Mouse (Mus musculus): ENCODE measurements at regions not wholly inside any gene's neighbourhood (a gene's known extent, or its start where the extent isn't known, plus 50 kb on each side); places are given as distances from the start of the nearest gene placed in this dataset.
A peak's percentile ranks its signal among the peaks of the same experiment; 100 is the strongest.
"Not testable (repeated sequence)": the region's sequence is repeated elsewhere in the genome, so short reads cannot be mapped to it uniquely, and the experiment has no call there.

- H3K4me2 ChIP-seq; H3K9ac ChIP-seq; H3K27me3 ChIP-seq; H3K4me3 ChIP-seq; H3K36me3 ChIP-seq; H3K27ac ChIP-seq; H3K9me3 ChIP-seq; H3K4me1 ChIP-seq; ATAC-seq (ENCODE audit: insufficient number of reproducible peaks, low FRiP score, low TSS enrichment, low read depth): not testable (repeated sequence)
- 68% methylated on average over 4 of the region's 4 CpGs for WGBS
These were observed 188.2 kb upstream of the Asap2 start for GRCm38 (mm10) chr12:20802027-20802426.

DNA sequence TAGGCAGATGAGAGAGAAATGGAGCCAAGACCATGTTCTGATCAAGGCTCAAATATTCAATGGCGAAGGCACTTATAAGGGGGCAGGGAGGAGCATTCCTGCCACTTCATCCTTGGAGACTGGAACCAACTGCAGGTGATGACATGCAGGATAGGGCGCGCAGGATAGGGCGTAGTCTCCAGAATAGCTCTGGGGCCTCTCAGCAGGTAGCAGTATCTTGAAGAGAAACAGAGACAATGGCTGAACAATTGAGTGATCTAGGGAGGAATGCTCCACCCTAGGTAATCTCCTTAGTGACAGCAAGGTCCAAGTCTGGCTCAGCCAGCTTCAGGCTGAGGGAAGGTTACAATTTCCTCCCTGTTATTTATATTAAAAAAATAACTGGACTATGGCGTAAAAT lies 184.8 kb upstream of the Asap2 start:
- not testable (repeated sequence) for H3K4me1 ChIP-seq; H3K4me3 ChIP-seq; H3K27ac ChIP-seq; H3K9me3 ChIP-seq; H3K9ac ChIP-seq; ATAC-seq (ENCODE audit: insufficient number of reproducible peaks, low FRiP score, low TSS enrichment, low read depth); H3K36me3 ChIP-seq; H3K27me3 ChIP-seq; H3K4me2 ChIP-seq
- 89% methylated on average over 5 of the region's 5 CpGs for WGBS

DNA sequence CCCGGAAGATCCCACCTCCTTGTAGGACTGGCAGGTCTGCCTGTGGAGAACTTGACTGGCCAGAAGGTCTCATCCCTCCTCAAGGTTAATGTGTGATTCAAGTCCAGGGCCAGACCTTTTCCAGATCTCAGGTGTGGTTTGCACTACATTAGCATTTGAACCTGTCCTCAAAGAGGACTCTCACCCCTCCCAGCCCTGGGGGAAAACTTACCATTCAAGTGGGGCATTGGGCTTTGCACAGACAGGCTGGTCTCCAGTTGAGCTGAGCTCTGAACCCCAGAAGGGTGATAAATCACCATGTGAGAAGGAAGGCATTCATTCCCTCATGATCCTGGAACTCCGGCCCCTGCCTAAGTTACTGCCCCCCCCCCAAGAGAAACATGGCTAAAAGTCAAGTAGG lies 183.6 kb upstream of the Asap2 start:
- Histone ChIP-seq H3K9me3 (peaks cover 7% of the 10 kb centered on the region; the same call in 1 of the 2 replicates), H3K4me1 (no peaks in the 10 kb centered on the region), H3K4me3 (no peak overlapping the region), H3K4me2 (no peak overlapping the region), H3K27me3 (no peaks in the 10 kb centered on the region), H3K36me3 (no peaks in the 10 kb centered on the region), H3K27ac (no peak overlapping the region), H3K9ac (no peak overlapping the region)
- WGBS = 85% methylated on average over 2 of the region's 2 CpGs
- no peak for ATAC-seq (ENCODE audit: insufficient number of reproducible peaks, low FRiP score, low TSS enrichment, low read depth)

- 84% methylated on average over 6 of the region's 6 CpGs for WGBS
- ATAC-seq (ENCODE audit: insufficient number of reproducible peaks, low FRiP score, low TSS enrichment, low read depth); H3K4me1 ChIP-seq; H3K4me3 ChIP-seq; H3K9ac ChIP-seq; H3K36me3 ChIP-seq; H3K27ac ChIP-seq; H3K27me3 ChIP-seq; H3K4me2 ChIP-seq: not testable (repeated sequence)
- H3K9me3 ChIP-seq = peaks cover 11% of the 10 kb centered on the region; the same call in 1 of the 2 replicates
These were observed 176.4 kb upstream of the Asap2 start for GRCm38 (mm10) chr12:20813836-20814235.

GRCm38 (mm10) chr12:20815121-20815520 lies 175.1 kb upstream of the Asap2 start:
- H3K9ac ChIP-seq; H3K4me1 ChIP-seq; H3K36me3 ChIP-seq; H3K27me3 ChIP-seq; ATAC-seq (ENCODE audit: insufficient number of reproducible peaks, low FRiP score, low TSS enrichment, low read depth); H3K27ac ChIP-seq: not testable (repeated sequence)
- peak overlapping the region; percentile 43 for H3K4me3 ChIP-seq
- 20% methylated on average over 39 of the region's 40 CpGs for WGBS
- peaks cover 11% of the 10 kb centered on the region; the same call in 1 of the 2 replicates for H3K9me3 ChIP-seq
- H3K4me2 ChIP-seq = peak overlapping the region; percentile 36

GRCm38 (mm10) chr12:20815599-20815998 lies 174.7 kb upstream of the Asap2 start:
- no peaks in the 10 kb centered on the region for H3K36me3 ChIP-seq

DNA sequence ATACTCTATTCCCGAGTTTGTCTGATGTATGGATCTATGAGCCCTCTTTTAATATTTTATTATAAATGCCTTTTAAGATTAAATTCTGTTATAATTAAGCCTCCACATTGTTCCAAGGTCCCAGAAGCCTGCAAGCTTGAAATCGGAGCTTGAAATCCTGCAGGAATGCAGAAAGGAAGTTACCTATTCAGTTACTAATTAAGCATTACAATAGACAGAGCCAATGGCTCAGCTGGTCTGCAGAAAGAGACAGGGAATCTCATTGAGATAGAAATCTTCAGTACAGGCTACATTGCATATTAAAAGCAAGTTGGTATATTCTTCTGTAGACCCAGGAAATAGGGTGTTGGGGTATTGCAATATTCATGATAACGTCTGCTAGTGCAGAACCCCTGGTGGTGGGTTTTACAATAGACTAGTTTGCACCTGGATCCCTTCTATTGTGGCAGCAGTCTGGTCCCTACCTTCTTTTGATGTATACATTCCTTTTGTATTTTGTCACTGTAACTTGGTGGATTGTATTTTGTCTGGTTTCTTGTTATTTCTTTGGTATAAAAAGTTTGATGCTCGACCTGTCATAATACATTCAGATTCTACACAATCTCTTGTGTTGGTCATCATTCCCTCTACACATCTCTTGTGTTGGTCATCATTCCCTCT lies 146.5 kb upstream of the Asap2 start:
- H3K36me3 ChIP-seq; ATAC-seq (ENCODE audit: insufficient number of reproducible peaks, low FRiP score, low TSS enrichment, low read depth); H3K4me2 ChIP-seq; H3K4me1 ChIP-seq; H3K9me3 ChIP-seq; H3K4me3 ChIP-seq; H3K27ac ChIP-seq; H3K27me3 ChIP-seq; H3K9ac ChIP-seq: not testable (repeated sequence)
- WGBS = 75% methylated on average over 4 of the region's 4 CpGs

More at GRCm38 (mm10) chr12:20815599-20815998, 174.7 kb upstream of the Asap2 start:
- peak overlapping the region; percentile 36 for H3K4me2 ChIP-seq
- peak; percentile 83 for ATAC-seq (ENCODE audit: insufficient number of reproducible peaks, low FRiP score, low TSS enrichment, low read depth)
- no peak overlapping the region for H3K27ac ChIP-seq
- peak overlapping the region; percentile 43 for H3K4me3 ChIP-seq
- WGBS = 8% methylated on average over 37 of the region's 38 CpGs
- 0 out of 2 replicates have a peak, but pooled peaks cover 6% of the 10 kb centered on the region for H3K27me3 ChIP-seq
- no peaks in the 10 kb centered on the region for H3K4me1 ChIP-seq
- peaks cover 11% of the 10 kb centered on the region; the same call in 1 of the 2 replicates for H3K9me3 ChIP-seq
- no peak overlapping the region for H3K9ac ChIP-seq

DNA sequence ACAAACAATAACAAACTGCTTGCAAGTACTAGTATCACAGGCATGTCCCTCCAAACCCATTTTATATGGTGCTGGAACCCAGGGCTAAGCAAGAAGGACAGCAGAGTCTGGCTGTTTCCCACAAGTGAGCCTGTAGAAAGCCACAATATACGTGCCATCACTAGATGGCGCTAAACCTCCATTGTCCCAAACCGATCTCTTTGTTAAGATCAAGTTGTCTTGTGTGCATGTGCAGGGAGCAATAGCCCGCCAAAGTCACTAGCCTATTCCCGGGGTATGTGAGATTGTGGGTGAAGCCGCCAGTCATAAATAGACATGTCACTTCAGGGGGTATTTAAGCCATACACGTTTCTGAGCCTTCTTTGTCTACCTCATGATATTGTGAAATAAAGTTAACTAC lies 145.4 kb upstream of the Asap2 start:
- H3K9ac ChIP-seq; H3K27me3 ChIP-seq; ATAC-seq (ENCODE audit: insufficient number of reproducible peaks, low FRiP score, low TSS enrichment, low read depth); H3K27ac ChIP-seq; H3K4me3 ChIP-seq; H3K4me1 ChIP-seq; H3K36me3 ChIP-seq: not testable (repeated sequence)
- H3K4me2 ChIP-seq = peak overlapping the region; percentile 31
- peaks cover 10% of the 10 kb centered on the region for H3K9me3 ChIP-seq
- 46% methylated on average over 7 of the region's 7 CpGs for WGBS

DNA sequence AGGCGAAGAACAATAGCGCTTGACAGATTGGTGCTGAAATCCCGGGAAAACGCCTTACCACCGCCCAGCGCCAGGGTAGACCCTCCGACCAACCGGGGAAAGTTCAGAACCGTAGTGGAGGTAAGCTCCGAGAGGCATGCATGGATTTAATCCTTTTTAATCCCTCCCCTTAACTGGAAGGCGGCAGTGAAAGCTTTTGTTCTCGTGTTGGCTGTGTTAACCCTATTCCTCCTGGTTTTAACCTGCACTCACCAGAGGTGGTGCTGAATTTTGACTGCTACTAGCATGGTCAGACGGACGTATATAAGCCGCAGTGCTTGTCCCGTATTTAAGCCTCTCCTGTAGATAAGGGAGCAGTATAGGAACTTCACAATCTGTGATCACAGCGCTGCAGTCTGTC lies 145.0 kb upstream of the Asap2 start:
- Histone ChIP-seq H3K36me3 (no peaks in the 10 kb centered on the region), H3K4me3 (no peak overlapping the region), H3K27ac (no peak overlapping the region), H3K4me2 (peak overlapping the region; percentile 31), H3K9ac (no peak overlapping the region), H3K27me3 (no peaks in the 10 kb centered on the region), H3K4me1 (no peaks in the 10 kb centered on the region), H3K9me3 (peaks cover 15% of the 10 kb centered on the region)
- 53% methylated on average over 17 of the region's 17 CpGs for WGBS
- ATAC-seq (ENCODE audit: insufficient number of reproducible peaks, low FRiP score, low TSS enrichment, low read depth) = no peak

DNA sequence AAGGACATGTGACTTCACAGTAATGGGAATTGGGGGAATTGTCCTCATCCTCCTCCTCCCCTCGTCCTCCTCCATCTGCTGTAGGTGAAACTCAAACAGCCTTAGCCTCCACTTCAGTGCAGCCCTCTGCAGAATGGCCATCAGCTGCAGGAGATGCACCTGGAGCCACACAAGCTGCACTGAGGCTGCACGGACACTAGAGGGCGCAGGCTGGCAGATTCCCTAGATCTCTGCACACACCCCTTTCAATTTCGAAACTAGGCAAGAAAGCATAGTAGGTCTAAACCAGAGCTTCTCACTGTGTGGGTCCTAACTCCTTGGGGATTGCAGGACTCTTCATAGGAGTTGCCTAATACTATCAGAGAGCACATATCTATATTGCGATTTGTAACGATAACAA lies 106.2 kb upstream of the Asap2 start:
- H3K9ac ChIP-seq; H3K4me3 ChIP-seq; H3K4me2 ChIP-seq; H3K27me3 ChIP-seq; H3K9me3 ChIP-seq; H3K27ac ChIP-seq; ATAC-seq (ENCODE audit: insufficient number of reproducible peaks, low FRiP score, low TSS enrichment, low read depth); H3K4me1 ChIP-seq; H3K36me3 ChIP-seq: not testable (repeated sequence)
- 74% methylated on average over 6 of the region's 6 CpGs for WGBS

DNA sequence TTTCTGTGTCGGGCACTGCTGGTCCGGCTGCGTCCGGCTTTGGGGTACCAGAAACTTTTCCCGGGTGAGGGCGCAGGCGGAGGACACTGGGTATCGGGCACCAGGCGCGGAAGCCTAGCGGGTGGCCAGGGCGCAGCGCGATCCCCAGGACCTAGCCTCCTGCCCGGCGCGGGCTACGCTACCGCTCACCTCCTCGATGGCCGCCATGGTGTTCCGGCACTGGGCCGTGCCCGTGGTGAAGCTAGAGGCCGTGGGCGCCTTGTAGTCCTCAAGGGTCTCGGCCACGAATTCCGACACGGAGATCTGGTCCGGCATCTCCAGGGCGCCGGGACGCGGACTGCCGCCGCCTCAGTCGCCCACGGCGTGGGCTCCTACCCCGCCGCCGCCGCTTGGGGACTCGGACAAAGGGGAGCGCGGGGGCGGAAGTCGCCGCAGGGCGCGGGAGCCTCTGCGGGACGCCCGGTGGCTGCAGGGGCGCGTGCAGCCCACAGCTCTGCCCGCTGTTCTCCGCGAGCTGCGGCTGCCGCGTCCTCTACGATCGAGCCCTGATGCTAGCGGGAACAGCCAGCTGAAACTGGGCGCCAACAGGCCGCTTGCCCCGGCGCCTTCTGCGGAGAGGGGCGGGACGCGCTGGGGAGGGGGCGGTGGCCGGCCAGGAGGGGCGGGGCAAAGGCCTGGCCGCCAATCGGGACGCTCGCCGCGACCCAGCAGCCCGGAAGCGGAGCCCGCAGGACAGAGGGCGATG lies 69.4 kb upstream of the Asap2 start:
- not testable (repeated sequence) for H3K27me3 ChIP-seq, H3K4me1 ChIP-seq, H3K9me3 ChIP-seq
- H3K4me2 ChIP-seq = peak overlapping the region; percentile 43
- H3K27ac ChIP-seq = peak overlapping the region; percentile 94
- H3K4me3 ChIP-seq = peak overlapping the region; percentile 80
- H3K9ac ChIP-seq = peak overlapping the region; percentile 85
- peaks cover 12% of the 10 kb centered on the region; the same call in 1 of the 2 replicates for H3K36me3 ChIP-seq
- under 1% methylated on average over 82 of the region's 87 CpGs for WGBS
- peak; percentile 96 for ATAC-seq (ENCODE audit: insufficient number of reproducible peaks, low FRiP score, low TSS enrichment, low read depth)

- not testable (repeated sequence) for ATAC-seq (ENCODE audit: insufficient number of reproducible peaks, low FRiP score, low TSS enrichment, low read depth); H3K9me3 ChIP-seq; H3K4me1 ChIP-seq; H3K27ac ChIP-seq; H3K9ac ChIP-seq; H3K27me3 ChIP-seq; H3K36me3 ChIP-seq
- Histone ChIP-seq H3K4me3 (peak overlapping the region; percentile 80), H3K4me2 (peak overlapping the region; percentile 43)
- 10% methylated on average over 14 of the region's 15 CpGs for WGBS
These were observed 68.7 kb upstream of the Asap2 start for GRCm38 (mm10) chr12:20921398-20922023.
